Mouse (Mus musculus) kidney, adult 2 months (tissue): ENCODE results near the gene Stat5a.

ENCODE experiments used
- CTCF ChIP-seq: fragments of 200-500 bp; conservative IDR thresholded peaks from 2 replicates; pipeline ENCODE4 v1.5.1; 2011; ENCODE audit warnings: low read depth, mild to moderate bottlenecking, control low read depth, low read length, moderate library complexity, mixed read lengths; ENCODE audit not compliant: insufficient read depth, insufficient read length
- POLR2A ChIP-seq: fragments of 200-500 bp; IDR thresholded peaks from one replicate; pipeline ENCODE4 v1.6.1; 2011; ENCODE audit warnings: low read depth, low read length, control low read depth

DNA sequence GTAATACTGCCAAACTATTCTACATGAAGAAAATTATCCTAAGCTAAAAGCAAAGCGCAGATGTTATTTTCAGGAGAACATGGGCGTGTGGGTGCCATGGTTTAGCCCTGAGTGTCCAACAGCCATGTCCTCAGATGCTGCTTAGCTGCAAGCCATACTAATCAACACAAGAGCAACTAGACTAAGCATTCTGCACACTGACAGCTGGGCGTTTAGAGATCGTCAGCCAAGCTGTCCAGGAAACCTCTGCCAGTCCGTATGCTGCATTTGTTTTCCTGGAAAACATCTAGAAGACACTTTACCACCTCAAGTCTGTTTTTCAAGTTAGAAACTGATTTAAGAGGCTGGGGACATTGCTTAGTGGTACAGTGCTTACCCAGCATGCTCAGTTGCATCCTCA, 55.3 kb downstream of the Stat5a start:
- no peak for TF ChIP-seq POLR2A
- TF ChIP-seq CTCF = no peak
